Mouse (Mus musculus): ENCODE measurements around the gene Cldn20. TPM values are rescaled to one million over a fixed set of nuclear protein-coding genes. Genes with fewer than 3 reads are reported as not detected.

Gene Cldn20
- polyA plus RNA-seq, 1 experiment: not detected

DNA sequence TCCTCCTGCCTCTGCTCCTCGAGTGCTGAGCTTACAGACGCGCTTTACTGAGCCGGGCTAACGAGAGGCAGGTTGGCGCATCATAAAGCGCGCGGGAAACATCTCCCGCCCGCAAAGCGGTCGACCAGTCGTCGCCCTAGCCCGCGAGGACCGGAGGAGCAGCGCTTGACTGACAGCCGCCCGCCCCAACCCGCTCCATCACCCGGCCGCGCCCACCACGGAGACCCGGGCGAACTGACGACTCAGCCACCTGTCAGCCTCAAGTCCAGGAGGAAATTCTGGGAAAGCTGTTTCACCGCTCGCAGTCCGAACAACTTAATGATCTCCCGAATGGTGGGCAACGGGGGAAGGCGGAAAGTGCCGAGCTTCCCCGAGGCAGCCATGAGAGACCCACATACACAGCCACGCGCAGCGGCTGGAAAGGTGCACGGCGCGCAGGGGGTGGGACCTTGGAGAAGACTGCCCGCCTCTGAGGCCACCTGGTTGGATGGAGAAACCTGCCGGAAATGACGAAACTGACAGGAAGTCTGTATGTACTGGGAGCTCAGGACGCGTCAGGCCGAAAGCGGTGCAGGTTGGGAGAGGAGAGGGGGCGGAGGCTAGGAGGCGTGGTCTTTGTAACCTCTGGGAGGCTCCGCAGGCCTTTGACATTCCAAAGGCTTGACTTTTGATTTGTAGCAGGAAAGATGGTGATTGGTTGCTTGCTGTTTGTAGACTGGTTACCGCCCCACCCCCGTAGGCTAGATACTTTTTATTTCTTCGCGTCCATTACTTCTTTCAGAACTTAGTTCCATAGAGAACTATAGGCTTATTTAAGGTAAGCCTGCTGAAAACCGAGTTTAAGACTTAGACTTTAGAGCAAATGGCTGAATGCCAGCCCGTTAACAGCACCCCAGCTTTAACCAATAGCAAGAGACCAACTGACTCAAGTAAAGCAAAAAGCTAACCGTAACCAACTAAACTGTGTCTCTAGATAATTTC is 25.3 kb downstream of the Cldn20 start, which contains the start of gene Tfb1m:
Gene Tfb1m, minus strand, starts transcription at position 451 of the 981 bp plus-strand sequence.
- TF ChIP-seq CTCF (IDR thresholded peaks at IDR 0.05; ENCODE audit: low read depth, low read length) (no peak), POLR2A (IDR thresholded peaks at IDR 0.05; ENCODE audit: borderline replicate concordance, low read depth, low read length) (no peak)
- Histone ChIP-seq H3K27ac (ENCODE audit: insufficient read depth, low read depth, low read length) (peak within 1 kb of the TSS; percentile 59), H3K4me3 (ENCODE audit: insufficient read depth, low read length) (peak within 1 kb of the TSS; percentile 86), H3K4me1 (ENCODE audit: control insufficient read depth, insufficient read depth, low read length) (peaks cover 7% of the 10 kb centered on the region)

DNA sequence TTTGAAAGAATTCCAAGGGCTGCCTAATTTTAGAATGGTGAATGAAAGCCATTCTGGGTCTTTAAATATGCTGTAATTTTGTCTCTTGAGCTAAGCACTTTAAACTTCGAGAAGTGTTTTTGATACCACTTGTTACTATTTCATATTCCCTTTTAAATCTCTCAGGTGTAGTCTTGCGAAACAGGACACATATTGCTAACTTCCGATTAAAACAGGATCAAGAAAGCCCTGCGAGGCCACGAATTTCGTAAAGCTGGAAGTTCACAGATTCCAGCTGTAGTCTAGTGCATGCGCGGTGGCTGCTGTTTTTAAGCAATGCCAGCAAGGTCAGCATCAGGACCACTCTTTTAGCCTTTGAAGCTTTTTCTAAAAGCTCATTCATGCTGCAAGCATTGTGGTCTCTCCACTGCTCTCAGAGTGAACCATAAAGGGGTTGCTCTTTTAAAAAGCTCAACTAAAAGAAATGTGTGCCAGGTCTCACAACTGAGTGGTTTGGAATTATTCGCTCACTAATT is 26.1 kb downstream of the Cldn20 start:
- Histone ChIP-seq H3K27ac (ENCODE audit: insufficient read depth, low read depth, low read length) (peak overlapping the region; percentile 59), H3K4me3 (ENCODE audit: insufficient read depth, low read length) (peak overlapping the region; percentile 55), H3K4me1 (ENCODE audit: control insufficient read depth, insufficient read depth, low read length) (peaks cover 7% of the 10 kb centered on the region)
- TF ChIP-seq POLR2A (IDR thresholded peaks at IDR 0.05; ENCODE audit: borderline replicate concordance, low read depth, low read length) (no peak), CTCF (IDR thresholded peaks at IDR 0.05; ENCODE audit: low read depth, low read length) (no peak)

DNA sequence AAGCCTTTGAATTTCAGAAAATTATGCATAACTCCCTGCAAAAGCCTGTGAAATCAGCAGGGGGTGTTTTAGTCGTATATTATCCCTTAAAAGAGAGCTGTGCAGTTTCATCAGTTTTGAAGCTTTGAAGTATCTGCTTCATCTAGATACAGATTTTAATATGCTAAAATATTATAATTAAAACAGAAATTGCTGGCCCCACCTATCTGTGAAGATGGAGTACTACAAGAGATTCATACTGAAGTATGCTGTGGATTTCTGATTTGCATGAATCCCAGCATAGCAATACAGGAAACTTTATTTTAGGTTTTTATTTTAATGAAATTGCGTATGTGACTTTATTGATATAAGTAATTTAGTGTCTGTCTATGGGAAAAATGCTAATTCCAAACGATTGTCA is 28.2 kb downstream of the Cldn20 start:
- TF ChIP-seq POLR2A (IDR thresholded peaks at IDR 0.05; ENCODE audit: borderline replicate concordance, low read depth, low read length) (no peak), CTCF (IDR thresholded peaks at IDR 0.05; ENCODE audit: low read depth, low read length) (no peak)
- peaks cover 7% of the 10 kb centered on the region for H3K4me1 ChIP-seq (ENCODE audit: control insufficient read depth, insufficient read depth, low read length)
- H3K4me3 ChIP-seq (ENCODE audit: insufficient read depth, low read length): no peak overlapping the region
- no peak overlapping the region for H3K27ac ChIP-seq (ENCODE audit: insufficient read depth, low read depth, low read length)

DNA sequence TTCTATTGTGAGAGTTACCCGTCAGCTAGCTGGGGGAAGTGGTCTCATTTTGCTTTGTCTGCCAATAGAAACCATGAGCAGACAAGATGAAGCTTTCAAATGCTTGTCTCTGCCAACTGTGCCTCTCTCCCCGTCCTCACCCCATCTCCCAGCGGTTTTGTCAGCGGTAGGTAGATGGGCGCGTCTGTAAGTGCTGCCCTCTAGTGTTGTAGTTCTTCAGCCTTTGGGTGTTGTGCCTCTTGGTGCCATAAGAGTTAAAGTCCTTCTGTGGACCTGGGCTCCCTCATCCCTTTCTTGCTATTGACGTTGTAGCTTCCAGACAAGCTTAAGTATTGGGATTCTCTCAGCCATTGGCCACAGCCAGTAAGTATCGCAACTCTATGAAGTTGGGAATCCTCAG is 30.1 kb downstream of the Cldn20 start:
- Histone ChIP-seq H3K4me3 (ENCODE audit: insufficient read depth, low read length) (no peak overlapping the region), H3K27ac (ENCODE audit: insufficient read depth, low read depth, low read length) (no peak overlapping the region), H3K4me1 (ENCODE audit: control insufficient read depth, insufficient read depth, low read length) (peaks cover 5% of the 10 kb centered on the region)
- no peak for TF ChIP-seq CTCF (IDR thresholded peaks at IDR 0.05; ENCODE audit: low read depth, low read length)
- TF ChIP-seq POLR2A (IDR thresholded peaks at IDR 0.05; ENCODE audit: borderline replicate concordance, low read depth, low read length): no peak

DNA sequence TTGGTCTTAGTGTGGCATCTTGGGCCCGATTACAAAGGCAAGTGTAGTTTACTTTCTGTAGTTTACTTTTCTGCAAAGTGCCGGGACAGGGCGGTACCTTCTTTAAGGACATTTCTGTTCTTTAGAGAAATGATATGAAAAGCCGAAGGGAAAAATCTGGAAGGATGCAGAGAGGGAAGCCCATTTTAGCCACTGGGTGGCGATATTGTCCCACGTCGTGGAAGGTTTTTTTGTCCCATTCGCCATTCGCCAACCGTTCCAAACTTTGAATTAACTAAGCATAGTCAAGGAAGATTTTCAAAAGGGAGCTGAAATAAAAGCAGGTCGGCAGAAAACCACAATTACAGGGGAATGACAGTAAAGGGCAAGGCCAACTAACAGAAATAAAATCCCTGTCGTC is 38.5 kb downstream of the Cldn20 start:
- no peaks in the 10 kb centered on the region for H3K4me1 ChIP-seq (ENCODE audit: control insufficient read depth, insufficient read depth, low read length)
- H3K27ac ChIP-seq (ENCODE audit: insufficient read depth, low read depth, low read length): no peak overlapping the region
- H3K4me3 ChIP-seq (ENCODE audit: insufficient read depth, low read length): no peak overlapping the region
- TF ChIP-seq POLR2A (IDR thresholded peaks at IDR 0.05; ENCODE audit: borderline replicate concordance, low read depth, low read length) (no peak), CTCF (IDR thresholded peaks at IDR 0.05; ENCODE audit: low read depth, low read length) (peak; percentile 65)

Other genes with a start within 250 kb of the Cldn20 start
- 0.38 and 0.43 TPM in 2 replicates for gene Tiam2, start 206.0 kb upstream of the Cldn20 start, polyA plus RNA-seq (2012; ENCODE audit: insufficient read depth, insufficient read length, missing spikeins)
- 6.5 and 7.7 TPM in 2 replicates for gene Tfb1m, start 25.2 kb downstream of the Cldn20 start, polyA plus RNA-seq (2012; ENCODE audit: insufficient read depth, insufficient read length, missing spikeins)
- gene Nox3, start 163.7 kb downstream of the Cldn20 start, polyA plus RNA-seq (2012; ENCODE audit: insufficient read depth, insufficient read length, missing spikeins): not detected in 2 replicates